Mouse (Mus musculus): ENCODE measurements around the gene Rhox13. TPM values are rescaled to one million over a fixed set of nuclear protein-coding genes. Genes with fewer than 3 reads are reported as not detected.

Rhox13 gene
- not detected for polyA plus RNA-seq (2014; fragmentation: Illumina TruSeq; extraction: RNeasy Lipid Tissue Mini Kit (QIAGEN cat#74804); ENCODE audit: low read depth, low replicate concordance)

DNA sequence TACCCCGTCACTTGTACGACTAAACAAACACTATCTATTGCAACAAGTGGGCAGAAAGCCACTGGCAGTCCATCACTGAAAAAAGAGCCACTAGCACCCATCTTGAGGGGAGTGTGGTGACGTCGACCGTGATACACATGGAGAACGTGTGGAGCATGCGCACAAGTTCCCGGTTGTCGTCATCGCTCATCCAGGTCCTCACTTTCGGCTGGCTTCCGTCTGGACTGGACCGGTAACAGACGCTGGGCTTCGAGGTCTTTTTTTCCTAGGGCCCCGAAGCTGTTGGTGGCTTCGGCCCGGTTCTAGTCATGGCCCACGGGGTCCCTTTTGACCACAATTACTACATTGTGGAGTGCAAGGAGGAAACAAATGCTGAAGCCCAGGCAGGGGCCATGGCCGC lies at the start of gene Rhox13:
Gene Rhox13, plus strand, starts transcription at position 238 of the 400 bp plus-strand sequence.

DNA sequence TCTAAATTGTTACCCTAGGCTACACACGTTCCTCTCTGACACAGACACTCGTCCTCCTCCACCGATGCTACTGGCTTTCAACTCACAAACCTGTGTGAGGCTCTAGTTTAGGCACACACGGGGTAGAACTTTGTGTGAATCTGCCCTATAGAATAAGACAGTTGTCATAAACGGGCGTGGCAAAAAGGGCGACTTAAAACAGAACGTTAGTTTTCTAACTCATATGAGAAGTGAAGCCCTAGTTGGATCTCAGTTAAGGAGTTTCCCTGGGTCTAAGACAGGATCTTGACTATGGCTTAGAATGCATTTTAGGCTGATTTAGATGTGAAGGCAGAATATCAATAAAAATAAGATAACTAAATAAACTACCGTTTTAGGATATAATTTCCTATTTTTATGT lies 36.0 kb upstream of the Rhox13 start, which contains the start of gene Rhox11:
Gene Rhox11, minus strand, starts transcription at position 101 of the 400 bp plus-strand sequence.

DNA sequence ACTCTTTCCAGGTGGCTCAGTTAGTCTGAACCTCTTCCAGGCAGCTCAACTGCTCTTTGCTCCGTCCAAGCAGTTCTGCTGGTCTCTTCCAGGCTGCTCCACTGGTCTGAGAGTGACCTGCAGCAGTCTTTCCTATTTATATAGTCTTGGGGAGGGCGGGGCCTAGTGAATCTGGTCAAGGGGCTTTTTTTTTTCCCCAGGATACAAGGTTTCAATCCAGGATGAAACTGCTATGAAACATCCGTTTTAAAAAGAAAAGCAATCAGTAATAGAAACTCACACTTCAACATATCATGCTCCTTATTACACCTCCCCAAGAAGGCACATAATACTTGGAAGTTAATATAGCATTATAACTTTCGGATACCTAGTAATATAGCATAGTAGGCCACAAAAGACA lies 10.2 kb upstream of the Rhox13 start, which contains the start of gene Rhox12:
Gene Rhox12, minus strand, starts transcription at position 101 of the 400 bp plus-strand sequence.

Other genes with a start within 250 kb of the Rhox13 start
- 0.96 TPM for gene Rhox8, start 242.3 kb upstream of the Rhox13 start, polyA plus RNA-seq (2014; fragmentation: Illumina TruSeq; extraction: RNeasy Lipid Tissue Mini Kit (QIAGEN cat#74804); ENCODE audit: low read depth, low replicate concordance)
- not detected for gene Rhox7b, start 224.0 kb upstream of the Rhox13 start, polyA plus RNA-seq (2014; fragmentation: Illumina TruSeq; extraction: RNeasy Lipid Tissue Mini Kit (QIAGEN cat#74804); ENCODE audit: low read depth, low replicate concordance)
- gene Rhox9, start 219.4 kb upstream of the Rhox13 start, polyA plus RNA-seq (2014; fragmentation: Illumina TruSeq; extraction: RNeasy Lipid Tissue Mini Kit (QIAGEN cat#74804); ENCODE audit: low read depth, low replicate concordance): not detected
- gene Btg1-ps1, start 102.4 kb upstream of the Rhox13 start, polyA plus RNA-seq (2014; fragmentation: Illumina TruSeq; extraction: RNeasy Lipid Tissue Mini Kit (QIAGEN cat#74804); ENCODE audit: low read depth, low replicate concordance): not detected
- not detected for gene Btg1-ps2, start 78.1 kb upstream of the Rhox13 start, polyA plus RNA-seq (2014; fragmentation: Illumina TruSeq; extraction: RNeasy Lipid Tissue Mini Kit (QIAGEN cat#74804); ENCODE audit: low read depth, low replicate concordance)
- gene Rhox10, start 54.7 kb upstream of the Rhox13 start, polyA plus RNA-seq (2014; fragmentation: Illumina TruSeq; extraction: RNeasy Lipid Tissue Mini Kit (QIAGEN cat#74804); ENCODE audit: low read depth, low replicate concordance): not detected
- gene Rhox11, start 36.1 kb upstream of the Rhox13 start, polyA plus RNA-seq (2014; fragmentation: Illumina TruSeq; extraction: RNeasy Lipid Tissue Mini Kit (QIAGEN cat#74804); ENCODE audit: low read depth, low replicate concordance): not detected
- gene Rhox12, start 10.3 kb upstream of the Rhox13 start, polyA plus RNA-seq (2014; fragmentation: Illumina TruSeq; extraction: RNeasy Lipid Tissue Mini Kit (QIAGEN cat#74804); ENCODE audit: low read depth, low replicate concordance): not detected
- gene Zbtb33, start 68.6 kb downstream of the Rhox13 start, polyA plus RNA-seq (2014; fragmentation: Illumina TruSeq; extraction: RNeasy Lipid Tissue Mini Kit (QIAGEN cat#74804); ENCODE audit: low read depth, low replicate concordance): 12.4 TPM
- gene Tmem255a, start 131.2 kb downstream of the Rhox13 start, polyA plus RNA-seq (2014; fragmentation: Illumina TruSeq; extraction: RNeasy Lipid Tissue Mini Kit (QIAGEN cat#74804); ENCODE audit: low read depth, low replicate concordance): 3.6 TPM
- not detected for gene Atp1b4, start 195.0 kb downstream of the Rhox13 start, polyA plus RNA-seq (2014; fragmentation: Illumina TruSeq; extraction: RNeasy Lipid Tissue Mini Kit (QIAGEN cat#74804); ENCODE audit: low read depth, low replicate concordance)

All from adipose tissue, adult 10 weeks (tissue).